Mouse (Mus musculus) liver (tissue): ENCODE measurements around the gene D16Ertd472e.
A peak's percentile ranks its signal among the peaks of the same experiment; 100 is the strongest.
"Not testable (repeated sequence)": the region's sequence is repeated elsewhere in the genome, so short reads cannot be mapped to it uniquely, and the experiment has no call there.

Source experiments
- DNase-seq: peaks from one replicate; pipeline ENCODE4 v3.0.0-alpha.2; 2020; ENCODE audit warnings: mixed read lengths

Gene D16Ertd472e

GRCm38 (mm10) chr16:78564110-78564821, 12.2 kb downstream of the D16Ertd472e start:
- no peak for DNase-seq

DNA sequence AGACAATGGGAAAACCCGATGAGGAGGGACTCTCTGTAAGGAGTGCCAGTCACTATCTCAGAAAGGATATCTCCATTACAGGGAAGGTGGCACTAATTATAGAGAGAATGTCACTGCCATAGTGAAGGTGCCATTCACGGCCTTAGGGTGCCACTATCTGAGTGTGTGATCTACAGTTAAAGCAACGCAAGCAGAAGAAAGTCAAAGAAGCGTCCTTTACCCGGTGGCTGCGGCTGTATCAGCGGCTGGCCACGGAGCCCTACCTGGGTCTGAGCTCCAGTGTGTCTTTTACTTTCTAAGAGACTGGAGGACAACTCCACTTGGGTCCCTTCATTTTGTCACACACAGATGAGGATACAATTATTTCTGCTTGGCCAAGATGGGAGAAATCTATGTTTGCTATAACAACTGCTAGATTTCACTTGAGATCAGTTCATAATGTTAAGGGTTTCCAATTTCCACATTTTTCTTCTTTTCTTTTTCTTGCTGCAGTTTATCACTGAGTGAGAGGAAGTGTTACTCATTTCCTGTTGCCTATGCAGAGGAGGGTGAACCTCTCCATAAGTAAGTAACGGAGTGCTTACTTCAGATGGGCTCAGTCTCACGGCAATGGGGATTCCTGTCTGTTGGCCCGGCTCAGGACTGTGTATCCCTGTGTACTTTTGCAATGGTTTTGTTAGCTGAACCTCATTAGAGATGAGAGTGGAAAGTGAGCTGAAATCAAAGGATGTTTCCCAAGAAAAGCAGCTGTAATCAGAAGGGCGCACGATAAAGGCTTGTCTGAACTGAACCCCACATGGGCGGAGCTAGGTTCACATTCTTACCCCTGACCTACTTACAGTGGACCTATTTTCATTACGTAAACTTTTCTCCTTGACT, 13.2 kb downstream of the D16Ertd472e start:
- peak; percentile 21 for DNase-seq

- no peak for DNase-seq
Measured at GRCm38 (mm10) chr16:78560627-78561026, 15.9 kb downstream of the D16Ertd472e start.

- no peak for DNase-seq
Measured at GRCm38 (mm10) chr16:78560063-78560462, 16.4 kb downstream of the D16Ertd472e start.

DNA sequence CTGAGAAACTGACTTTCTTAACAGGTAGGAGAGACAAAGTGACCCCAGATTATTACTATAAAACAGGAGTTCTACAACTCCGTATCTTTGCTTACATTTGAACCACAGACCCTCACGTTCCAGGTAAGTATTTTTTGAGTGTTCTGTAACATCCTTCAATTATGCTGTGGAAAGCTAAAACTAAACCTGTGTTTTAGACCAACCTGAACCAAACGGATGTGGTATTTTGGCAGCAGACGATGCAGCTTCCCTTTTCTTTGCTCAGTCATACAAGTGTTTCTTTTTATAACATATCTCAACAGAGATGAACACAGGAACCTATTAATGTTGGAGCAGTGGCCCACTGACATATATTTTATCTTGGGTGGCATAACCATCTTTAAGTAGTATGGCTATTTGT, 18.9 kb downstream of the D16Ertd472e start:
- DNase-seq = no peak

GRCm38 (mm10) chr16:78554911-78555648, 21.4 kb downstream of the D16Ertd472e start:
- DNase-seq = no peak

DNA sequence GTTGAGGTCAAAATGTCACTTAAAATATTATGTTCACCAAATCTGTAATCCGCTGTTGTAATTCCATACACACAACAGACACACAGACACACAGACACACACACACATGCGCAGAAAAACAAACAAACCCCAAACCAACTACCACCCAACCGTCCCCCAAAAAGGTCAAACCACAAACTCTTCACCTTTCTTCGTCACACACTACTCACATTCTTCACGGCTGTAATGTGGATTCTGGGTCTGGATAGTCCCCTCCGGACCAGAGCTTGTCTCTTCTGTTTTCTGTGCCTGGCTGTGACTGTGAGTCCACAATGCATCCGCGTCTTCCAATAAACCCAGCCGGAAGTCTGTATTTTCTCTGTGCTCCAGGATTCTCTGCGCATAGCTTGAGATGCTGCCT, 29.1 kb downstream of the D16Ertd472e start:
- DNase-seq = no peak

- no peak for DNase-seq
Measured at GRCm38 (mm10) chr16:78546529-78546928, 30.0 kb downstream of the D16Ertd472e start.

DNA sequence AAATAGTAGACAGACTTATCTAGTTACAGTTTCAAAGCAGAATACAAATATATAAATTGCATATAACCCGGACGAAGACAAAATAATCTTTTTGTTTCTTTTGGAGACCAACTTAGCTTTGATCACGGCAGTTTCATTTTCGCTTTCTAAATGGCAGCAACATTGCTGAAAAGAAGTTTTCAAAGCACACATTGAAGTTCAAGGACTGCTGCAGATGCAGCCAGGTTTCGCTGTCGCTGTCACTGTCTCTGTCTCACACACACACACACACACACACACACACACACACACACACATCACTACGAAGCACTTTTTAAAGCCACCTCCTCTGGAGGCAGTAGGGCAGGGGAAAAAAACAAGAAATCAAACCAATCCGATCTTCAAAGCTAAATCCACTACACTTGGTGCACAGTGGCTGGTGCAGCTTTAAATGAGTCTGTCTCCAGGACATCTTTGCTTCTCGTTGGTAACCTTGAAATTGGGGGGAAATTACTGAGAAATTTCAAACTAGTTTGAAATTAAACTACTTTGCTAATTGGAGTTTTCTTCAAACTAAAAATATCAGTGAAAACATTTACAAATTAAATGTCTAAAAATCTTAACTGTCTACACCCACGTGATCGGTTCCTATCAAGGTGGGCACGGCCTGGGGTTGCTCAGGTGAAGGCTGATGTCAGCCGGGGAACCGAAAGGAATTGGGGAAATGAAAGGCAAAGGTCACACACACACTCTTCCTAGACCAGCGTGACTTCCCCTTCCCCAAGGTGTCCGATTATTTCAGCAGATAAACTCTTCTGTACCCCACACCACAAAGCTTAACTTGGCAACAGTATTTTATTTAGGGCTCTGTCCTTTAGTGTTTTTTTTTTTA, 35.9 kb downstream of the D16Ertd472e start:
- DNase-seq = no peak

GRCm38 (mm10) chr16:78537798-78538422, 38.6 kb downstream of the D16Ertd472e start:
- no peak for DNase-seq

DNA sequence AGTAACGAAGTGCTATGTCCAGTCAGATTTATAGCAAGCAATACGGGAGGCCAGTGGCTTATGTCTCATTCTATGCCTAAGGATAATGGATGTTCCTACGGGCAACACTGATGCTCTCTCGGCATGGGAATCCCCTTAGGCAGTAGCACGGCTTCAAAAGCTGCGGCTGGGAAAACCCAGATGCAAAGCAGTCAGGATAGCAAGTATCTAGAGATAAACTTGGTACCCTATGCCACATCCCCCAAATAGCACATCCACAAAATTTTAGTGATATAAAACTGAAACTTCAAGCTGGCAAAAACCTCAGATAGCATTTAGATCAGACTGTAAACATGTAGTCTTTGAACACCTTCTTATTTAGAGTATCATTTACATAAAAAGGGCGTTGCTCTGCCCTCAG, 39.2 kb downstream of the D16Ertd472e start:
- DNase-seq = no peak

DNA sequence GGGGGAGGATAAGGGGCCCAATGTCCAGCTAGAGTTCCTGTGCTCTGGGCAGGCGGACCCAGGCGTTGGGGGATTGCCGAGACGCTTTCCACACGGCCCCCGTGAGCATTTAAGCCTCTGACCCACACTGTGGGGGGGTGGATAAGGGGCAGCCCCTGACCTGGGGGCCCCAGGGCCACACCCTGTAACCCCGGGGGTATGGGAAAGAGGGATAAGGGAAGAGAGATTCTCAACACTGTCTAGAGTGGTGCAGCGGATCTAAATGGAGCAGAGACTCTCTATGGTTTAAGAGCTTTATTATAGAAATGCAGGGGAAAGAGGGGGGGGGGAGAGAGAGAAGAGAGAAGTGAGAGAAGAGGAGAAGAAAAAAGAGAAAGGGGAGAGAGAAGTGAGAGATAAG, 42.0 kb downstream of the D16Ertd472e start:
- no peak for DNase-seq

GRCm38 (mm10) chr16:78531957-78532605, 44.4 kb downstream of the D16Ertd472e start:
- DNase-seq = no peak

- no peak for DNase-seq
Measured at GRCm38 (mm10) chr16:78522974-78523373, 53.5 kb downstream of the D16Ertd472e start.

DNA sequence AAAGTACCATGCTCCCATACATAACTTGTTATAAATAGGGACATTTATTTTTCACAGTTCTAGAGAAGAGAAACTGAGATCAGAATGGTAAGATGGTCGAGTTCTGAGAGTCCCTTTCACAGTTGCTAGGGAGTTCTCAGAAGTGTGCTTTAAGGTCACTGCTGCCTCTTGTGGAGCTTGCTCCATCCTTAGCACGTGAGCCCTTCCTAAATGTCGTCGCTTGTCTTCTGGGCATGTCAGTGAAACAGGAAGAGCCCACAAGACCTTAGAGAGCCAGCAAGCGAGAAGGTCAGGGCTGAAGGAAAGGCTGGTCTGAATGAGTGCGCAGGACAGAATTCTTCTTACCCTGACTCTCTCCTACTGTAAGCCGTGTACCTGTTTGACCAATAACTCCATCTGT, 57.8 kb downstream of the D16Ertd472e start:
- DNase-seq = no peak

- DNase-seq = no peak
Measured at GRCm38 (mm10) chr16:78517171-78517570, 59.3 kb downstream of the D16Ertd472e start.

GRCm38 (mm10) chr16:78511526-78511925, 65.0 kb downstream of the D16Ertd472e start:
- no peak for DNase-seq

- no peak for DNase-seq
Measured at GRCm38 (mm10) chr16:78502492-78502891, 74.0 kb downstream of the D16Ertd472e start.

- not testable (repeated sequence) for DNase-seq
Measured at GRCm38 (mm10) chr16:78492696-78493095, 83.8 kb downstream of the D16Ertd472e start.

- no peak for DNase-seq
Measured at GRCm38 (mm10) chr16:78490779-78491178, 85.7 kb downstream of the D16Ertd472e start.
